Mouse (Mus musculus): ENCODE results near the gene Fnip2. TPM values are rescaled to one million over a fixed set of nuclear protein-coding genes. Genes with fewer than 3 reads are reported as not detected.

Gene Fnip2
- total RNA-seq, 2 experiments from 2014 or later, result 35.5 to 93.3 TPM

- ATAC-seq (replicated peaks; ENCODE audit: low FRiP score, poor library complexity, severe bottlenecking), result no peak
Observed at GRCm38 (mm10) chr3:79436186-79436585, 131.4 kb downstream of the Fnip2 start.

DNA sequence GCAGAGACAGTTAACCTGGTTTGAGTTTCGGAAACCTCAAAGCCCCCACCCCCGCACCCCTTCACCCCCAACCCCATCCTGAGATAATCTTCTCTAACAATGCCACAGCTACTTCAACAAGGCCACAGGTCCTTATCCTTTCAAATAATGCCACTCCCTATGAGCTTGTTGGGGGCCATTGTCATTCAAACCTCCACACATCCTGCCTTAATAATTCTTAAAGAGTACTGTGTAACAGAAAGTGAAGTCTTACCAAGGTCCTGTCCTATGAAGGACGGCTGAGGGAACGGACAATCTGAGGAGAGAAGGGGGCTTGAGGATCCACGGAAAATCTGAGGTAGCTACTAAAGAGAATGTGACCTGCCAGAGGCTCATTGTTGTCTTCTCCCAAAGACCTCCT is 132.6 kb downstream of the Fnip2 start:
- no peak for ATAC-seq (replicated peaks; ENCODE audit: low FRiP score, poor library complexity, severe bottlenecking)

DNA sequence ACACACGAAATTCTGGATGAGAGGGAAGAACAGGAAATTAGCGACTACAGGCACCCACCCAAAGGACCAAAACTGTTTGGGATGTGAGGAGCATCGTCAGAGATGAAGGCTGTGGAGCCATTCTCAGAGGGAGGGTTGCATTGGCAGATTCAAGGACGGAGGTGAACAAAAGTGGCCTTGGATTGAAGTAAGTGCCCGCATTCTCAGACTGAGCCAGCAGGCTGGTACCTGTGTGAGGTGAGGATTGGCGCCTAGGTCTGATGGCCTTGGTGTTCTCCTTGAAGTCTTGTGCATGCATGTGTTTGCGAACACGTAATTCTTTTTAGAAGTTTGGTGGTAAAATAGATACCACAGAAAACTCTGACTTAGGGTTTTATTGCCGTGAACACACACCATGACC is 133.2 kb downstream of the Fnip2 start:
- ATAC-seq (replicated peaks; ENCODE audit: low FRiP score, poor library complexity, severe bottlenecking), result no peak

- no peak for ATAC-seq (replicated peaks; ENCODE audit: low FRiP score, poor library complexity, severe bottlenecking)
Observed at GRCm38 (mm10) chr3:79433593-79433992, 134.0 kb downstream of the Fnip2 start.

DNA sequence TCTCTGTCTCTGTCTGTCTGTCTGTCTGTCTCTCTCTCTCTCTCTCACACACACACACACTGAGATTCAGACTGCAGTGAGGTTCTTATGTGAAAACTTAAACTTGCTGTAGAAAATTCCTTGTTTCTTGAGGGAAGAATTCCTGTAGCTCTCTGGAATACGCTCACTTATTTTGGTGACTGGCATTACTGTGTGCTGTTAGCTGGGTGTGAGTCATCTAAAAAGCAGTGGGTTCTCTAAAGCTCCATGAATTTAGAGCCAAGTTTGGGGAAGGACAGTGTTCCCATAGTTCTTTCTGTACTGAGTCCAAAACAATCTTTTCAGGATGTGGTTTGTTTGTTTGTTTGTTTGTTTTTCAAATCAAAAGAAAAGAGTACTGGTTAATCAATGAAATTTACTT is 142.2 kb downstream of the Fnip2 start:
- no peak for ATAC-seq (replicated peaks; ENCODE audit: low FRiP score, poor library complexity, severe bottlenecking)

DNA sequence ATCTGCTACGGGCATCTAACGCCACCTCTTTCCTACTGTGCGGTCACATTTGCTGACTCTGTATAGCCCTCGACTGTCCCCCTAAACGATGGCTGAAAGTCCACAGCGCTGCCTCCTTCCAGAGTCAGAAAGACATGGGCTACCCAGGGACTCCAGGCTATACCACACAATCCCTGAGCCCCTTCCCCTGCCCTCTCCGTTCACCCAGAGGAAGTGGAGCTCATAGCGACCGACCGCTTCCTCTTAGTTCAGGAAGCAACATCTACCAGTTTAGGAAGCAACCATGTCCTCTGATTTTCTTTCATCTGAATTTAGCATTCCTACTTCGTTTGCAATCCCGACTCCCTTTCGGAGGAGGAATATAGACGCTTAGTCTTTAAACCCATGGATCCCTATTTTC is 148.7 kb downstream of the Fnip2 start:
- ATAC-seq (replicated peaks; ENCODE audit: low FRiP score, poor library complexity, severe bottlenecking), result no peak

DNA sequence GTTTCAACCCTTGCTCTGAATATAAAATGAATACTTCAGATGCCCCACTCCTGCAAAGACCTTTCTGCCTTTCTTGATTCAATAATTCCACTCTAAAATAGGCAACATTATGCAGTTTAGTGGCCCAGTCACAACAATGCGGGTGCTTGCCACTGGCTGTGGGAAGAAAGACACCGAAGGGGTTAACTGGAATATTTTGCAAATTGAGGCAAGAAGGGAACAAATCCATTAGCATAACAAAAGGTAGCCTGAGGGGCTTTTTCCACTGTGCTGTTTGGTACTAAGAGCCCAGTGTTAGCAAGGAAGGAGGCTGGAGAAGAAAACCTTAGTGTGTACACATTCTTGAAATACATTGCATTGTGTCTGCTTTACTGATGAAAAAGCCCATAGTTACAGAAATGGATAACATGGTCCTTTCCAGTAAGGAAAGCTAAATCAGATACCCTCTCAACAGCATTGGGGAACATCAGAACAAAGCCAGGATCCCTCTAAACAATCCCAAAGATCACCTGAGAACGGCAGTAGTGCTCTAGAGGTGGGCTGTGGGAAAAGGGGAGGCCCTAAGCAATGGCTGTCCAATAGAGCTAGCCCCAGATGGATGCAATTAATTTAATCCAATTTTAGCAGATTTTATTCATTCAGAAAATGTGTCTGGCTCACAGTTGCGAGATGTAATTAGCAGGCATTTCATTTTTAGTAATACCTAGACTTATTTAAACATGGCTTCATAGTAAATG is 150.5 kb downstream of the Fnip2 start:
- no peak for ATAC-seq (replicated peaks; ENCODE audit: low FRiP score, poor library complexity, severe bottlenecking)

DNA sequence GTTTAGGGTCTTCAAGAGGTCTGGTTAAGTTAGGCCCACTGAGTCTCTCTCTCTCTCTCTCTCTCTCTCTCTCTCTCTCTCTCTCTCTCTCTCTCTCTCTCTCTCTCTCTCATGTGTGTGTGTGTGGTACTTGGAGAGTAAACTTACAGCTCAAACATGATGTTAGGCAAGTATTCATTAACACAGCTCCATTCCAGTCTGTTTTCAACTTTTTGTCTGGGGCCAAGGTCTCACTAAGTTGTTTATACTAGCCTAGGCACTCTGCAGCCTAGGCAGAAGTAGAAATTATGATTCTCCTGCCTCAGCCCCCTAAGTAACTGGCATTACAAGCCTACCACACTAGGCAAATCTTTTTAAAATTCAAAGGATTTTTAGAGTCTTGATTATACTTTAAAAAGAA is 151.7 kb downstream of the Fnip2 start:
- ATAC-seq (replicated peaks; ENCODE audit: low FRiP score, poor library complexity, severe bottlenecking), result no peak

- no peak for ATAC-seq (replicated peaks; ENCODE audit: low FRiP score, poor library complexity, severe bottlenecking)
Observed at GRCm38 (mm10) chr3:79415081-79415480, 152.5 kb downstream of the Fnip2 start.

DNA sequence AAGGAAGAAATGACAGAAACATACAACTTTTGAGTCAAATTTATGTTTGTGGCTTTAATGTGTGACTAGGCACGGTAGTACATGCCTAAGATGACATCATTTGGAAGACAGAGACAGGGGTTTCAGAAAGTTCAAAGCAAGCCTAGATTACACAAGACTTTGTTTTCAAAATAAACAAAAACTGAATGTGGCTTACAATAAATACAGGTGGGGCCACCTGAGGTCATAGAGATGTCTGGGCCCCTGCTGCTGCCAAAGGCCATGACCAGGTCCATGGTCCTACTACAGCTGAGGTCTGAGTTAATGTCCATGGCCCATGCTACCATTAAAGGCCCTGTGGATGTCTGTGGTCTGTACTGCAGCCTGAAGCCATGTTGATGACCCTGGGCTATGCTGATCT is 154.1 kb downstream of the Fnip2 start:
- ATAC-seq (replicated peaks; ENCODE audit: low FRiP score, poor library complexity, severe bottlenecking), result no peak

DNA sequence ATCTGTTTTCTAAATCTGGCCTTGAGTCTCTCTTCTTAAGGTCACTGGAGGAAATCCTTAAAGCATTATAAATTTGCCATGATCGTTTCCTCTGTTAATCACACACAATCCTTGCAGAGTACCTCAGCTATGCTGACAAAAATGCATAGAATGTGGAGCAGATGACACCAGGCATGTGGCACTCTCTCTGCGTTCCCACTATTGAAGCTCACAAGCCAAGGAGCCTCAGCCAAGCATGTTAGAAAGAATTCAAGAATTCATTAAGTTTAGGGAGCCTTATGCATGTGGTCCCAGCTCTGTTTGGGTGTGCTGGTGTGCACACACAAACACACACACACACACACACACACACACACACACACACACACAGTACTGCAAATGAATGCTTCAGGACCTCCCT is 155.9 kb downstream of the Fnip2 start:
- ATAC-seq (replicated peaks; ENCODE audit: low FRiP score, poor library complexity, severe bottlenecking), result no peak

- ATAC-seq (replicated peaks; ENCODE audit: low FRiP score, poor library complexity, severe bottlenecking), result no peak
Observed at GRCm38 (mm10) chr3:79410629-79410995, 157.0 kb downstream of the Fnip2 start.

- no peak for ATAC-seq (replicated peaks; ENCODE audit: low FRiP score, poor library complexity, severe bottlenecking)
Observed at GRCm38 (mm10) chr3:79409927-79410628, 157.5 kb downstream of the Fnip2 start.

DNA sequence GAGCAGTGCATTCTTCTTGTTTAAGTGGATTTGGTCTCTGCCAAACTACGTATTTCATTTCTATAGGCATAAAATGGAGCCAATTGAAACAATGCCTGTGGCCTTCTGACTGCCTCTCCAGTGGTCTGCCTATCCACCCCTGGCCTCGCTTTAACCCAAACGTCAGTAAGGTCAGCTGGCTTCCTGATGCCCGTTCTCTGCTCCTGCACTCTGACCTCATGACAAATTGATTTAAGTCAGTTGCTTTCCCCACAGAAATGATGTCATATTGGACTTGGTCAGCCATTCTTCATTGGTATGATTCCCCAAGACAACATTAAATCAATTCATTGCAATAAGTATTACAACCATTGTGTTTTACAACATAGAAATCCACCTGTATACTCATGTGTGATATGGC is 159.1 kb downstream of the Fnip2 start:
- no peak for ATAC-seq (replicated peaks; ENCODE audit: low FRiP score, poor library complexity, severe bottlenecking)

Other genes starting within 250 kb of the Fnip2 start
- gene Gm17359, start 231.1 kb downstream of the Fnip2 start, total RNA-seq (2015; ENCODE audit: low replicate concordance), result not detected in 2 replicates
- gene Gm17359, start 231.1 kb downstream of the Fnip2 start, total RNA-seq (2017; ENCODE audit: low replicate concordance), result not detected in 2 replicates
- gene Ppid, start 23.5 kb upstream of the Fnip2 start, total RNA-seq (2015; ENCODE audit: low replicate concordance), result 32.3 and 35.5 TPM in 2 replicates
- gene Ppid, start 23.5 kb upstream of the Fnip2 start, total RNA-seq (2017; ENCODE audit: low replicate concordance), result 60.6 and 64.3 TPM in 2 replicates
- 9.6 and 11.3 TPM in 2 replicates for gene 4930579G24Rik, start 61.3 kb upstream of the Fnip2 start, total RNA-seq (2015; ENCODE audit: low replicate concordance)
- 2.6 and 8.0 TPM in 2 replicates for gene 4930579G24Rik, start 61.3 kb upstream of the Fnip2 start, total RNA-seq (2017; ENCODE audit: low replicate concordance)
- 18.2 and 36.3 TPM in 2 replicates for gene Etfdh, start 61.7 kb upstream of the Fnip2 start, total RNA-seq (2015; ENCODE audit: low replicate concordance)
- 20.6 and 23.3 TPM in 2 replicates for gene Etfdh, start 61.7 kb upstream of the Fnip2 start, total RNA-seq (2017; ENCODE audit: low replicate concordance)
- gene Rxfp1, start 170.1 kb upstream of the Fnip2 start, total RNA-seq (2015; ENCODE audit: low replicate concordance), result not detected in 2 replicates
- 0.28 TPM in 1 of 2 replicates, not detected in the other for gene Rxfp1, start 170.1 kb upstream of the Fnip2 start, total RNA-seq (2017; ENCODE audit: low replicate concordance)